Mouse (Mus musculus): ENCODE results near the gene Prickle1. TPM values are rescaled to one million over a fixed set of nuclear protein-coding genes. Genes with fewer than 3 reads are reported as not detected.

Gene Prickle1
- total and polyA plus RNA-seq, 3 experiments, result 0.64 to 1.8 (median 1.7) TPM

- TF ChIP-seq SMC3 (IDR thresholded peaks at IDR 0.05; ENCODE audit: low read depth, low read length) (no peak), ZC3H11A (IDR thresholded peaks at IDR 0.05; ENCODE audit: low read depth, low read length) (no peak), E2F4 (IDR thresholded peaks at IDR 0.05; ENCODE audit: insufficient replicate concordance, low read depth, low read length) (no peak), USF1 (IDR thresholded peaks at IDR 0.05; ENCODE audit: low read depth, low read length) (no peak), POLR2A (IDR thresholded peaks at IDR 0.05; ENCODE audit: low read depth, low read length) (no peak), ZKSCAN1 (IDR thresholded peaks at IDR 0.05; ENCODE audit: borderline replicate concordance, low read depth, low read length) (no peak), USF2 (conservative IDR thresholded peaks at IDR 0.05; ENCODE audit: low read depth, low read length) (no peak), RAD21 (IDR thresholded peaks at IDR 0.05; ENCODE audit: low read depth, low read length) (no peak), ZNF384 (IDR thresholded peaks at IDR 0.05; ENCODE audit: low read depth, low read length) (no peak), JUND (conservative IDR thresholded peaks at IDR 0.05; ENCODE audit: low read depth, low read length) (no peak), IRF4 (IDR thresholded peaks at IDR 0.05; ENCODE audit: low read depth, low read length) (no peak), MEF2A (IDR thresholded peaks at IDR 0.05; ENCODE audit: borderline replicate concordance, low read depth, low read length) (no peak), PAX5 (IDR thresholded peaks at IDR 0.05; ENCODE audit: low read length) (no peak), EP300 (IDR thresholded peaks at IDR 0.05; ENCODE audit: low read length) (no peak), BHLHE40 (IDR thresholded peaks at IDR 0.05; ENCODE audit: low read depth, low read length) (no peak), GABPA (IDR thresholded peaks at IDR 0.05; ENCODE audit: insufficient replicate concordance, low read depth, low read length) (no peak), KAT2A (IDR thresholded peaks at IDR 0.05; ENCODE audit: insufficient replicate concordance, low read length) (no peak), TBP (conservative IDR thresholded peaks at IDR 0.05; ENCODE audit: low read depth, low read length) (no peak), NRF1 (IDR thresholded peaks at IDR 0.05; ENCODE audit: low read depth, low read length) (no peak)
- dilution Hi-C loops (cut with MboI; ENCODE audit: extremely low pct_ligation_motif_present, extremely low pct_unique_long_range_greater_than_20kb, low sequenced_read_pairs), result no loop called here
- DNase-seq (ENCODE audit: extremely low read depth), result no peak
- H3K4me2 ChIP-seq (ENCODE audit: insufficient read depth, low read depth, poor library complexity, severe bottlenecking), result no peak overlapping the region
- H3K79me2 ChIP-seq (replicated peaks; ENCODE audit: control insufficient read depth, extremely low read depth, insufficient read depth, poor library complexity, severe bottlenecking), result no peaks in the 10 kb centered on the region
- peaks cover 26 to 60% of the 10 kb centered on the region in 2 experiments for H3K36me3 ChIP-seq (replicated peaks in 1 of 2; ENCODE audit: control insufficient read depth in 1 of 2, insufficient read depth in 1 of 2, low read length in 1 of 2)
- no peaks in the 10 kb centered on the region for H3K27me3 ChIP-seq (replicated peaks)
- in situ Hi-C loops (cut with MboI; ENCODE audit: low pct_ligation_motif_present, low pct_unique_long_range_greater_than_20kb, low sequenced_read_pairs), result no loop called here
- H3K27ac ChIP-seq (ENCODE audit: insufficient read depth, low read depth), result no peak overlapping the region
- H3K9me3 ChIP-seq (replicated peaks; ENCODE audit: low read length), result no peaks in the 10 kb centered on the region
- H3K4me3 ChIP-seq (replicated peaks in 1 of 3; ENCODE audit: low read depth in 2 of 3, low read length in 2 of 3, poor library complexity in 1 of 3), result no peak overlapping the region
- H3K9ac ChIP-seq (ENCODE audit: insufficient read depth, low read depth), result no peak overlapping the region
- peaks cover 0 to 28% of the 10 kb centered on the region in 2 experiments; a peak in 2 of 4 replicates for H3K4me1 ChIP-seq (ENCODE audit: control insufficient read depth in 1 of 2, insufficient read depth in 2 of 2)
Observed at GRCm38 (mm10) chr15:93489597-93489996, 106.1 kb downstream of the Prickle1 start.

- Histone ChIP-seq H3K9me3 (replicated peaks; ENCODE audit: low read length) (no peaks in the 10 kb centered on the region), H3K27ac (ENCODE audit: insufficient read depth, low read depth) (no peak overlapping the region), H3K4me1 (ENCODE audit: control insufficient read depth in 1 of 2, insufficient read depth in 2 of 2) (peaks cover 0 to 29% of the 10 kb centered on the region in 2 experiments; a peak in 2 of 4 replicates), H3K36me3 (replicated peaks in 1 of 2; ENCODE audit: control insufficient read depth in 1 of 2, insufficient read depth in 1 of 2, low read length in 1 of 2) (peaks cover 11 to 58% of the 10 kb centered on the region in 2 experiments), H3K4me2 (ENCODE audit: insufficient read depth, low read depth, poor library complexity, severe bottlenecking) (no peak overlapping the region), H3K79me2 (replicated peaks; ENCODE audit: control insufficient read depth, extremely low read depth, insufficient read depth, poor library complexity, severe bottlenecking) (no peaks in the 10 kb centered on the region), H3K27me3 (replicated peaks) (no peaks in the 10 kb centered on the region), H3K4me3 (replicated peaks in 1 of 3; ENCODE audit: low read depth in 2 of 3, low read length in 2 of 3, poor library complexity in 1 of 3) (no peak overlapping the region), H3K9ac (ENCODE audit: insufficient read depth, low read depth) (no peak overlapping the region)
- no peak for TF ChIP-seq ZKSCAN1 (IDR thresholded peaks at IDR 0.05; ENCODE audit: borderline replicate concordance, low read depth, low read length)
- TF ChIP-seq ETS1 (conservative IDR thresholded peaks at IDR 0.05; ENCODE audit: low read depth, low read length), result no peak
- DNase-seq (ENCODE audit: extremely low read depth), result no peak
- in situ Hi-C loops (cut with MboI; ENCODE audit: low pct_ligation_motif_present, low pct_unique_long_range_greater_than_20kb, low sequenced_read_pairs) (no loop called here), dilution Hi-C loops (cut with MboI; ENCODE audit: extremely low pct_ligation_motif_present, extremely low pct_unique_long_range_greater_than_20kb, low sequenced_read_pairs) (no loop called here)
Observed at GRCm38 (mm10) chr15:93486066-93486465, 109.6 kb downstream of the Prickle1 start.
